Mouse (Mus musculus): ENCODE measurements around the gene Ssh3.

DNA sequence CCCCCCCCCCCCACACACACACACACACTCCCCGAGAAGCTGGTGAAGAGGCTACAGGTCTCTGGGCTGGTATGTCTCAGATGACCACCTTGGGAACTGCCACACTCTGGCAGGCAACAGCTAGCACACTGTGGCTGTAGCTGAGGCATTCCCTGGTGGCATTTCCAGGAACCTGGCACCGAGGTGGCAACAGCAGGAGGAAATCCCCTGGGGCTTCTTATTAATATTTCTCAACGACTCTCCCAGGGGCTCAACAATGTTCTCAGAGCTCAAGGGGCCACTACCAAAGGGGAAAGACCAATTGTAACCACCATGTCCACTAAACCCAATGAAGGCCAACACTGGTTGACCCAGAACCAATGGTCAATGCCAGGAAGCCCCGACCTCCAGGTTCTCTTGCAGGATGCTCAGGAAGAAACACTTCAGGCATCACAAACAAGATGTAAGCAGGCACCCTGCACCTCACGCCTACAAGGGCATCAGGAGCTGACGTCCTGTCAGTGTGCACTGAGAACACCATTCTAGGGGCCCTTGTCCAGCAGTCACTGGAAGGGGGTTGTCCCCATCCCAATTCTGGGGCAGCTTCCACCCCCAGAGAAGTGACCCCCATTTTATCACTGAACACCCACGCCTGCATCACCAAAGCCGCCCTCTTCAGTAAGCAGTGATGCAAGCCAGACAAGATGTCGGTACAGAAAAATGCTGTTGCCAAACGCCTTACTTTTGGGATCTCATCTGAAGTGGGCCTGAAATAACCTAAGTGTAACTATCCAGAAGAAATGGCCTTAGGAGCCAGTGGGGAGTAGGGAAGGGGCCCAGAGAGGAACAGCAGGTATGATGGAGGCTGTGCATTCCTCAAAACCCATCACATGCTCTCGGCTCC lies 32.1 kb upstream of the Ssh3 start:
- TF ChIP-seq CHD2 (IDR thresholded peaks at IDR 0.05; ENCODE audit: low read depth, low read length) (no peak), MAFK (IDR thresholded peaks at IDR 0.05; ENCODE audit: insufficient read depth, low read depth, low read length) (no peak), HCFC1 (IDR thresholded peaks at IDR 0.05; ENCODE audit: borderline replicate concordance, insufficient read depth, low read length) (no peak), ZNF384 (IDR thresholded peaks at IDR 0.05; ENCODE audit: low read depth, low read length) (no peak), ZC3H11A (IDR thresholded peaks at IDR 0.05; ENCODE audit: borderline replicate concordance, low read depth, low read length) (no peak)
